Mouse (Mus musculus): ENCODE measurements around the gene Plcz1.

Plcz1 gene

DNA sequence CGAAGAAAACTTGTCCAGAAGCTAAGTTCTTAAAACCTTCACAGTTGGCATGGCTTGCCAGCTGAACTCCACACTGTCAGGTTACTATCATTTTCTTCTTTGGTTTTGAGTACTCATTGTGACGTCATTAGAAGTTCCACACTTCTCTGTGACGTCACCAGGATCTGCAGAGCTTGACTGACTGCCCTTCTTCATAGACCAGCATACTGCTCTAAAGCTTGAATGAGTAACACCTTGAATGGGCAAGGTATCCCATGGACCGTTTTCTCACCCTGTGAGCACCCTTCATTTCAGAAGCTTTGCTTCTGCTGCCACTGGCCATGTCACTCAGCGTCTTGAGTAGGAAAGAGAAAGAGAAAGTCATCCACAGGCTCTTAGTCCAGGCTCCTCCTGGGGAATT, at the start of gene Plcz1:
TSS of gene Plcz1 (minus strand) at position 101 of the 400 bp plus-strand sequence.
- no peak for DNase-seq

- DNase-seq, result no peak
Measured at GRCm38 (mm10) chr6:140089855-140090254, 48.6 kb upstream of the Plcz1 start.

- peak; percentile 28 for DNase-seq
Measured at GRCm38 (mm10) chr6:140081739-140082138, 40.5 kb upstream of the Plcz1 start.

DNA sequence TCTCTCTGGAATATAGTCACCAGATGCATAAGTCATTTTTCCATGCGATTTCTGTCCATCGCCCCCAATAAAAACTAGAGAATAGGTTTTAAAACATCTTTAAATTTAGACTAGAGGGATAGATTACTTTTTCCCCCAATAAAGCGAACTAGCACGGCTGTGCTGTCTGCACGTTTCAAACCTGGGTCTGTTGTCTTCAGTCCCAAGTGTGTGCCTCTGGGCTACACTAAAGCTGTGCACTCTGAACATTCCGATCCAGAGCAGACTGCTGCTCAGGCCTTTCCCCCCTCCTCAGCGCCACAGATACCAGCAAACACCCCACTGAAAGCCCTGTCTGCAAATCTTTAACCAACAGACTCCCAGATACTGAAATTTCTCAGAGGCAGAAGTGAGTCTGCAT, 39.7 kb upstream of the Plcz1 start:
- no peak for DNase-seq

GRCm38 (mm10) chr6:140069177-140069576, 27.9 kb upstream of the Plcz1 start:
- DNase-seq, result no peak

GRCm38 (mm10) chr6:140054271-140054928, 13.1 kb upstream of the Plcz1 start:
- DNase-seq, result no peak

- DNase-seq, result no peak
Measured at GRCm38 (mm10) chr6:140051476-140051875, 10.2 kb upstream of the Plcz1 start.

- no peak for DNase-seq
Measured at GRCm38 (mm10) chr6:140040952-140041351, 305 bp downstream of the Plcz1 start, which contains the start of gene Capza3. Capza3 (plus strand) TSS chr6:140041252.

DNA sequence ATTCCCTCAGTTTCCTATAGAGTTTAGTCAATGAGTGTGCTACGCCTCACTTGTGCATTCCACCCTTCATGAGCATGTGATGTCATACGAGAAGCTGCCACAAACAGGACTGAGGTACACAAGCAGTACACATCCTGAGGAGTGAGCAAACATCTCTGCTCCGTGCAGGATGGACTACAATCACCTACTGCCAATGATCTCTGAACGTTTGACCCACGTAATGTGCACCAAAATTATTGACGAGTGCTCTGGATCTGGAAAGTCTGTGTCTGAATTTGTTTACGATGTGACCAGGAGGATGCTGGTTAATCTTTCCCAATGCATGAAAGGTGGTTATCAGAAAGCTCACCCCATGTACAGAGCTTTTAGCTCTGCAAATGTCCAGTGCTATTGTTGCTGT, 16.9 kb downstream of the Plcz1 start:
- DNase-seq, result no peak

DNA sequence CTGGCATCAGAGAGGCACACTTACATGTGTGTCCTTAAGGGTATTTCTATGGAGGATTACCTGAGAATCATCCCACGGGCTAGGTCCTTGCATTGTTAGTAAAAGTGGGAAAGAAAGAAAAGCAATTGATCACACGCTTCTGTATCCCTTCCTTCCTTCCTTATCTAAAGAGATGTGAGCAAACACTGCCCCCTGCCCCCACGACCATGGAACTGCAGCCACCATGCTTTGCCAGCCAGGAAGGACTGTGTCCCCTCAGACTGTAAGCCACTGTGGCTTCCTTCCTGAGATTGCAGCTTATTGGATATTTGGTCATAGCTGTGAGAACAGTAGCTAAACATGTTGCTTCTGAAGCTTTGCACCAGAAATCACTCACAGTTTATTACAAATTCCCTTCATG, 36.1 kb downstream of the Plcz1 start:
- DNase-seq, result no peak

GRCm38 (mm10) chr6:139989597-139989996, 51.7 kb downstream of the Plcz1 start:
- DNase-seq, result no peak

- no peak for DNase-seq
Measured at GRCm38 (mm10) chr6:139989075-139989474, 52.2 kb downstream of the Plcz1 start.

DNA sequence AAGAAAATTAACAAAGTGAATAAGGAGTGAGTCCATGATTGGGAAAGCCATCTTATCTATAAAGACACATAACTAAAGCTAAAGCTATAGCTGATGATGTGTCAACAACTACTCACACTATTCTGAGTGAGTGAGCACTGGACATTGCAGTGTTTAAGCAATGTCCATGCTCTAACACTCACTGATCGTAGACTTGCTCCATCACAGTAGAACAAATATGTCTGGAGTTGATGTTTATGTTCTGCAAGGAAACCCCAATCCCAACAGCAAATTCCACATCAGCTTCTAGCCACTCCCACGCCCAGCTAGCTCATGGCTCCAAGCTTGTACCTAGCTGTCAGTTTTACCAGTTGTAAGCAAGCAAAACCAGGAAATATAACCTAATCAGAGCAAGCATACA, 54.7 kb downstream of the Plcz1 start:
- DNase-seq, result no peak

DNA sequence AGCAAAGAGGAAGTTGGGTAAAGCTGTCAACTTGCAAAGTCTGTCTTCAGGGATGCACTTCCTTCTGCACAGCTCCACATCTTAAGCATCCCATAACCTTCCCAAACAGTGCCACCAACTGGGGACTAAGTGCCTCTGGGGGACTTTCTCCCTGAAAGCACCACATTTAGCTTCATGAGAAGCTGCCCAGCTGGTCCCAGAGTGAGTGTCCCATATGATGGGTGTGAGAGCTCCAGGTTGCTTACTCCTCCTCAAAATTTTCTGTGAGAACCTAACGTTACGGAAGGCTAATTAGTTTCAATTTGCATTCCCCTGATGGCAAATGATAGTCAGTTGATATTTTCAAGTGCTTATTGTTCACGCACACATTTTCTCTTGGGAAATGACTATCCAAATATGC, 57.2 kb downstream of the Plcz1 start:
- no peak for DNase-seq

DNA sequence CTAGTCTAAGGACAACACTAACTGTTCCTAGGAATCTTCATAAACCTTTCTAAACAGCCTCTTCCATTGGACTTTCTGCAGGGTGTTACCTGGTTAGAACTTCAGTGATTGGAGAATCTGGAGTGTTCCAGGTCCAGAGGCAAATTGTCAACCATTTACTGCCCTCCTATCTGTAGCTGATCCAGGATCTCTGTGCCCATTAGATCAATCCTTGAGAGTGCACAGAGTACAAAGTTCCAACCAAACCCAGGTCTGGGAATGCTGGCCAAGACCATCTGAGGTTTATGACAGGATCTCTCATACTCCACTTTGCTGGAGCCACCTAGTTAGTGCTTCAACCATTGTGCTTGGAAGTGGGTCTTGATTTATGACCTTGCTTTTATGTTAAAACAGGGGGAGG, 60.2 kb downstream of the Plcz1 start:
- no peak for DNase-seq

- no peak for DNase-seq
Measured at GRCm38 (mm10) chr6:139978114-139978513, 63.1 kb downstream of the Plcz1 start.

DNA sequence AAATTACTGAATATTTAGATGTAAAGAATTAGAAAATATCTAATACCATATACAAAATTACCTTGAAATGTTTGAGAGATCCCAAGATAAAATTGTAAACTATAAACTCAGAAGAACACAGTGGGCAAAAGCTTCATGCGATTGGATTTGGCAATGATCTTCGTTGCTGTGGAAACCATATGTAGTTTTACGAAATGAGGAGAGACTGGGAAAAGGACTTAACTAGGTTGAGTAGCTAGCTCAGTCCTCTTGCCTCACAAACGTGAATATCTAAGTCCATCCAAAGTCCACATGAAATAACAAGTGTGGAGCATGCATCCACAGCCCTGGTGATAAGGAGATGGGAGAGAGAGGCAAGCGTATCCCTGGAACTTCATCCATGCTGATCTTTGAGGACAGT, 66.6 kb downstream of the Plcz1 start:
- DNase-seq, result no peak

DNA sequence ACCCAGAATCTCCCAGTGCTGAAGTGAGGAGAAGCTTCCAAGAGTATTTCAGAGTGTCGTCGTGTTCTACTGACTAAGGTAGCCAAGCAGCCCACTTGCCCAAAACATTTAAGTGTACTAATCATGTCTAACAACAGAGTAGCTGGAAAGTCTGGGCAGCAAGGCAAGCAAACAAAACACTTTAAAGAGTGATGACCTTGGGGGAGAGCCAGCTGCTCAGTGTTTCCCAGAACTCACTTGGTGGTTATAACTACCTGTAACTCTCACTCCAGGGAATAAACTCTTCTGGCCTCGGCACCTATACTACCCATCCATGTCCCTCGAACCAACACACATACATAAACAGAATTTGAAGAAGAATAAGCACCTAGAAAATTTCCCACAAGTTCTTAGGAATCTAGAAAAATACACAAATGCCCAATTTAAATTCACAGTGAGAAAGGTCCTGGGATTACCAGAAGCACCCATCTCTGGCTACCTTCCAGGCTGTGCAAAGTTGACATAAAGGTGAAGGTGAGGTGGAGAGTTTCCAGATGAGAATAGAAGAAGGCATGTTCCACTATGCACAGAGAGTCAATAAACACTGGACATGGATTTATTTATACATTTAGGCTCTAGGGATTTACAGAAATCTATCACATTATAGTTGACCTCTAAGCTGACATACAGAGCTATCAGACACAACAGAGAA, 69.5 kb downstream of the Plcz1 start:
- DNase-seq, result no peak

- no peak for DNase-seq
Measured at GRCm38 (mm10) chr6:139966684-139967083, 74.6 kb downstream of the Plcz1 start.

- no peak for DNase-seq
Measured at GRCm38 (mm10) chr6:139964895-139965294, 76.4 kb downstream of the Plcz1 start.

- DNase-seq, result no peak
Measured at GRCm38 (mm10) chr6:139963775-139964174, 77.5 kb downstream of the Plcz1 start.

DNA sequence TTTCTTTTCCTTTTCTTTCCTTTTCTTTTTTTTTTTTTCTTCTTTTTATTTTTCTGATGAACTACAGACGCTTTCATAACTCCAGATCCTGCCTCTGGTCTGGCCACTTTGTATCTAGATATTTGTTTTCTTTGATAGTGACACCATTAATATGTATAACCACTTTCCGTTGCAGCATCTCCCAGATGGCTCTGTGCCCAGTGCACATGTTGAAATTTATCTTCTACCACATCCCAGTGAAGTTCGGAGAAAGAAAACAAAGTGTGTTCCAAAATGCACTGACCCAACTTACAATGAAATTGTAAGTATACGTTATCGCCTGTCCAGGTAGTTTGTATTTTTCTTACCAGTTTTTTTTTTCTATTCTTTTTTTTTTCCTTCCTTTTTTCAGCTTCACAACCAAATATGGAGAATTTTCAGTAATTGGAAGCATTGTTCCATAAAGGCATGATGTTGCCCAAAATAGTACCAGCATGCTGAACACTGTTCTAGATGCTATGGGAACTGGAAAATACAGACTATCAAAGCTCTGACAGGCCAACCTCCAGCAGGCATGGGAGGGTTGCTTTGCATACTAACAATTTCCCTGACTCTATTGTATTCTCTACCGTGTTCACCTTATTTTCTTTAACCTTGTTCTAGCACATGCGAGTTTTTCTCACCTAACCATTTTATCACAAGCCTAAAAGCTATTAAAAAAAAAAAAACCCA, 83.6 kb downstream of the Plcz1 start:
- DNase-seq, result no peak

DNA sequence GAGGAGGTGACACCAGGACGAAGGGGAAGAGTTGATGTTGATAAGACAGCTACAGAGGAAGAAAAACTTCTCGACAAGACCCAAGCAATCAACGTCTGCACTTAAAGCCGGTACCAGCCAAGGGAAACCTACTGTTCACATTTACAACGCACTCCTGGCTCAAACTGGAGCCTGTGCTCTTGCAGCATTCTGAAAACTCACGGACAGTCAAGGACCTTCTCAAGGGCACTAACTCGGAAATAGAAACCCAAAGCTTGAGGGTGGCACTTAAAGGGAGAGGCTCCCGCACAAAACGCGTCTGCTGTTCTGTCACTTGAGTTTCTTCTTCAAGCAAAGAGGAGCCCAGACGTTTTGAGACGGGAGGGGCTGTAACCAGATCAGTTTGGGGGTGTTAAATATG, 87.7 kb downstream of the Plcz1 start:
- DNase-seq, result no peak

Data from thymus, postnatal 4 days (tissue).